8 mouse cellular contexts compared by ENCODE assay signal in genomic region chr2:32939418-32939817, GRCm38 (mm10). TPM values are rescaled to one million over a fixed set of nuclear protein-coding genes. Genes with fewer than 3 reads are reported as not detected.
A peak's percentile ranks its signal among the peaks of the same experiment; 100 is the strongest.
DNase-seq lines count a peak whose midpoint lies in the region; ATAC-seq and TF ChIP-seq lines count a peak whose summit lies in the region.

No protein-coding gene starts in this region.

- no peaks in the 10 kb centered on the region for H3K9me3 ChIP-seq in kidney, postnatal 0 days (replicated peaks; ENCODE audit: low read length)
- H3K9me3 ChIP-seq in kidney, embryonic 15.5 days (replicated peaks), result no peaks in the 10 kb centered on the region
- no peaks in the 10 kb centered on the region for H3K9me3 ChIP-seq in MEL (replicated peaks; ENCODE audit: insufficient read depth, low read length)
- H3K9me3 ChIP-seq in hindbrain, postnatal 0 days (ENCODE audit: low read length), result no peaks in the 10 kb centered on the region

- H3K9ac ChIP-seq in kidney, postnatal 0 days (ENCODE audit: low read depth, low read length), result no peak overlapping the region
- H3K9ac ChIP-seq in kidney, embryonic 15.5 days, result no peak overlapping the region
- no peak overlapping the region for H3K9ac ChIP-seq in MEL (ENCODE audit: control insufficient read depth, low read depth, low read length, poor library complexity, severe bottlenecking)
- no peak overlapping the region for H3K9ac ChIP-seq in hindbrain, postnatal 0 days (replicated peaks; ENCODE audit: low read length)

- H3K4me1 ChIP-seq in kidney, postnatal 0 days (replicated peaks; ENCODE audit: insufficient read depth, low read length), result no peaks in the 10 kb centered on the region
- H3K4me1 ChIP-seq in kidney, embryonic 15.5 days, result no peaks in the 10 kb centered on the region
- no peaks in the 10 kb centered on the region for H3K4me1 ChIP-seq in MEL (ENCODE audit: control insufficient read depth in 1 of 2, insufficient read depth in 2 of 2, low read length in 2 of 2)
- H3K4me1 ChIP-seq in hindbrain, postnatal 0 days (ENCODE audit: insufficient read depth, low read length), result no peaks in the 10 kb centered on the region

- 73% methylated on average over 5 of the region's 5 CpGs for WGBS in kidney, postnatal 0 days
- WGBS in kidney, embryonic 15.5 days, result 79% methylated on average over 5 of the region's 5 CpGs
- WGBS in hindbrain, postnatal 0 days, result 62% methylated on average over 5 of the region's 5 CpGs

- no peak overlapping the region for H3K4me3 ChIP-seq in kidney, postnatal 0 days (replicated peaks; ENCODE audit: low read depth, low read length)
- no peak overlapping the region for H3K4me3 ChIP-seq in kidney, embryonic 15.5 days (replicated peaks)
- no peak overlapping the region for H3K4me3 ChIP-seq in MEL (ENCODE audit: control insufficient read depth in 1 of 2, insufficient read depth in 1 of 2, low read depth in 2 of 2, low read length in 2 of 2)
- H3K4me3 ChIP-seq in hindbrain, postnatal 0 days (ENCODE audit: low read length), result no peak overlapping the region

- H3K79me2 ChIP-seq in MEL (ENCODE audit: control insufficient read depth, insufficient read depth, low read length, poor library complexity), result no peaks in the 10 kb centered on the region

- DNase-seq in CD4-positive, CD25-positive, alpha-beta regulatory T cell, adult 2 months (ENCODE audit: low read depth, low spot score), result peak; percentile 70
- DNase-seq in kidney, postnatal 0 days (ENCODE audit: low spot score), result peak; percentile 58
- DNase-seq in MEL (ENCODE audit: low read depth, low spot score), result peak; percentile 89
- DNase-seq in hindbrain, postnatal 0 days (ENCODE audit: low spot score), result peak; percentile 79
- peak; percentile 66 for DNase-seq in naive thymus-derived CD4-positive, alpha-beta T cell, adult 2 months (ENCODE audit: low read depth)

- TF ChIP-seq POLR2A in MEL (IDR thresholded peaks at IDR 0.05; ENCODE audit: control insufficient read depth in 1 of 2, insufficient read depth in 1 of 2, low read depth in 1 of 2, low read length in 2 of 2, poor library complexity in 1 of 2), result no peak

- H3K27me3 ChIP-seq in kidney, postnatal 0 days (ENCODE audit: insufficient read depth, low read length), result no peaks in the 10 kb centered on the region
- no peaks in the 10 kb centered on the region for H3K27me3 ChIP-seq in kidney, embryonic 15.5 days
- H3K27me3 ChIP-seq in MEL (ENCODE audit: control insufficient read depth in 1 of 2, insufficient read depth in 2 of 2, low read length in 2 of 2), result no peaks in the 10 kb centered on the region
- H3K27me3 ChIP-seq in hindbrain, postnatal 0 days (ENCODE audit: insufficient read depth, low read length), result no peaks in the 10 kb centered on the region

- TF ChIP-seq RAD21 in MEL (IDR thresholded peaks at IDR 0.05; ENCODE audit: low read depth, low read length), result peak; percentile 68

- no peak for ATAC-seq in CD4-positive, CD25-positive, alpha-beta regulatory T cell, adult 4 months
- ATAC-seq in kidney, postnatal 0 days (replicated peaks; ENCODE audit: low FRiP score, low read depth), result no peak
- no peak for ATAC-seq in kidney, embryonic 15.5 days (replicated peaks; ENCODE audit: low FRiP score)
- no peak for ATAC-seq in hindbrain, postnatal 0 days
- no peak for ATAC-seq in inflammation-experienced regulatory T-cells, adult 6 months

- no peak for TF ChIP-seq EP300 in MEL (IDR thresholded peaks at IDR 0.05; ENCODE audit: low read depth in 1 of 2, low read length in 2 of 2)

- peak; percentile 71 for TF ChIP-seq CTCF in kidney, postnatal 0 days (IDR thresholded peaks at IDR 0.05; ENCODE audit: low read depth)
- TF ChIP-seq CTCF in MEL (IDR thresholded peaks at IDR 0.05 in 2 of 3, conservative IDR thresholded peaks at IDR 0.05 in 1 of 3; ENCODE audit: control insufficient read depth in 1 of 3, insufficient read depth in 1 of 3, low read depth in 2 of 3, low read length in 3 of 3, poor library complexity in 1 of 3, severe bottlenecking in 1 of 3), result peak; percentile 35 to 73 (median 55); a peak in 5 of 6 replicates
- peak; percentile 72 for TF ChIP-seq CTCF in hindbrain, postnatal 0 days (IDR thresholded peaks at IDR 0.05; ENCODE audit: low read depth)

- no peak overlapping the region for H3K4me2 ChIP-seq in kidney, postnatal 0 days (ENCODE audit: low read length)
- no peak overlapping the region for H3K4me2 ChIP-seq in kidney, embryonic 15.5 days
- H3K4me2 ChIP-seq in hindbrain, postnatal 0 days (ENCODE audit: low read depth, low read length), result no peak overlapping the region

- peaks cover 18% of the 10 kb centered on the region for H3K36me3 ChIP-seq in kidney, postnatal 0 days (ENCODE audit: insufficient read depth, low read length)
- H3K36me3 ChIP-seq in kidney, embryonic 15.5 days, result peaks cover 71% of the 10 kb centered on the region
- H3K36me3 ChIP-seq in MEL (ENCODE audit: control insufficient read depth in 1 of 2, insufficient read depth in 2 of 2, low read length in 2 of 2), result peaks cover 0 to 1% of the 10 kb centered on the region in 2 experiments; a peak in 1 of 4 replicates
- peaks cover 38% of the 10 kb centered on the region for H3K36me3 ChIP-seq in hindbrain, postnatal 0 days (ENCODE audit: insufficient read depth, low read length)

- no peak overlapping the region for H3K27ac ChIP-seq in kidney, postnatal 0 days
- H3K27ac ChIP-seq in kidney, embryonic 15.5 days, result no peak overlapping the region
- H3K27ac ChIP-seq in MEL (ENCODE audit: control insufficient read depth, low read depth, low read length), result no peak overlapping the region
- no peak overlapping the region for H3K27ac ChIP-seq in hindbrain, postnatal 0 days

TF ChIP-seq in MEL, 35 proteins besides CTCF, POLR2A, EP300 and RAD21:
- no peak for TF ChIP-seq RCOR1 (IDR thresholded peaks at IDR 0.05; ENCODE audit: low read depth, low read length)
- TF ChIP-seq SMC3 (IDR thresholded peaks at IDR 0.05; ENCODE audit: low read depth, low read length), result peak; percentile 42
- no peak for TF ChIP-seq CHD1 (IDR thresholded peaks at IDR 0.05; ENCODE audit: low read depth, low read length)
- TF ChIP-seq MYC (IDR thresholded peaks at IDR 0.05; ENCODE audit: low read depth, low read length), result 0 out of 2 replicates have a peak, but pooled peaks have one; percentile 19
- no peak for TF ChIP-seq TCF12 (IDR thresholded peaks at IDR 0.05; ENCODE audit: low read depth, low read length)

RNA-seq across cellular contexts. Expression of gene Rpl12, which starts 21.9 kb away (rescaled TPM):
- polyA plus RNA-seq in CD4-positive, CD25-positive, alpha-beta regulatory T cell, adult 4 months (2017; shearing (Covaris generic)), result 100 to 1,000 TPM in 1 of 2 experiments, 10 to 100 TPM in 1; 43.5 to 613 TPM
- 173 and 195 TPM in 2 replicates for polyA plus RNA-seq in kidney, postnatal 0 days (2015; fragmentation: Nextera tagmentation; extraction: Ambion mirVana)
- polyA plus RNA-seq in kidney, embryonic 15.5 days (2015; fragmentation: Nextera tagmentation; extraction: Ambion mirVana), result 204 and 210 TPM in 2 replicates
- 1,806 and 1,842 TPM in 2 replicates for total RNA-seq in MEL (2012; rRNA removed)
- 100 to 1,000 TPM in 1 of 2 experiments, not detected in 1; 116 TPM for polyA plus RNA-seq in MEL (2012; ENCODE audit: insufficient read depth in 1 of 2, insufficient read length in 2 of 2, low read depth in 1 of 2, low replicate concordance in 2 of 2, missing spikeins in 1 of 2)
- 154 and 168 TPM in 2 replicates for total RNA-seq in hindbrain, postnatal 0 days (2014; rRNA removed)
- 92.2 and 101 TPM in 2 replicates for polyA plus RNA-seq in hindbrain, postnatal 0 days (2015; fragmentation: Nextera tagmentation; extraction: Ambion mirVana)
- polyA plus RNA-seq in inflammation-experienced regulatory T-cells, adult 6 months (2017; shearing (Covaris generic)), result 100 to 1,000 TPM in 1 of 3 experiments, 10 to 100 TPM in 2; 18.9 to 858 (median 48.2) TPM

RNA-seq across cellular contexts. Expression of gene Lrsam1, which starts 22.0 kb away (rescaled TPM):
- polyA plus RNA-seq in CD4-positive, CD25-positive, alpha-beta regulatory T cell, adult 4 months (2017; shearing (Covaris generic)), result 10 to 100 TPM in 1 of 2 experiments, 1 to 10 TPM in 1; 5.5 to 11.1 TPM
- polyA plus RNA-seq in kidney, postnatal 0 days (2015; fragmentation: Nextera tagmentation; extraction: Ambion mirVana), result 8.6 and 9.0 TPM in 2 replicates
- polyA plus RNA-seq in kidney, embryonic 15.5 days (2015; fragmentation: Nextera tagmentation; extraction: Ambion mirVana), result 11.2 and 12.2 TPM in 2 replicates
- 13.5 and 17.9 TPM in 2 replicates for total RNA-seq in MEL (2012; rRNA removed)
- 10 to 100 TPM in 1 of 2 experiments, not detected in 1; 14.2 TPM for polyA plus RNA-seq in MEL (2012; ENCODE audit: insufficient read depth in 1 of 2, insufficient read length in 2 of 2, low read depth in 1 of 2, low replicate concordance in 2 of 2, missing spikeins in 1 of 2)
- total RNA-seq in hindbrain, postnatal 0 days (2014; rRNA removed), result 37.9 and 50.0 TPM in 2 replicates
- 19.5 and 22.1 TPM in 2 replicates for polyA plus RNA-seq in hindbrain, postnatal 0 days (2015; fragmentation: Nextera tagmentation; extraction: Ambion mirVana)
- polyA plus RNA-seq in inflammation-experienced regulatory T-cells, adult 6 months (2017; shearing (Covaris generic)), result 1 to 10 TPM; 4.2 to 7.3 (median 7.3) TPM

RNA-seq across cellular contexts. Expression of gene Slc2a8, which starts 42.5 kb away (rescaled TPM):
- polyA plus RNA-seq in CD4-positive, CD25-positive, alpha-beta regulatory T cell, adult 4 months (2017; shearing (Covaris generic)), result 1 to 10 TPM; 1.7 to 3.3 TPM
- 36.8 and 37.1 TPM in 2 replicates for polyA plus RNA-seq in kidney, postnatal 0 days (2015; fragmentation: Nextera tagmentation; extraction: Ambion mirVana)
- polyA plus RNA-seq in kidney, embryonic 15.5 days (2015; fragmentation: Nextera tagmentation; extraction: Ambion mirVana), result 28.9 and 30.6 TPM in 2 replicates
- 7.4 and 7.8 TPM in 2 replicates for total RNA-seq in MEL (2012; rRNA removed)
- 10 to 100 TPM in 1 of 2 experiments, not detected in 1; 16.0 TPM for polyA plus RNA-seq in MEL (2012; ENCODE audit: insufficient read depth in 1 of 2, insufficient read length in 2 of 2, low read depth in 1 of 2, low replicate concordance in 2 of 2, missing spikeins in 1 of 2)
- 38.2 and 41.2 TPM in 2 replicates for total RNA-seq in hindbrain, postnatal 0 days (2014; rRNA removed)
- 32.6 and 33.4 TPM in 2 replicates for polyA plus RNA-seq in hindbrain, postnatal 0 days (2015; fragmentation: Nextera tagmentation; extraction: Ambion mirVana)
- 1 to 10 TPM; 2.0 to 5.0 (median 2.5) TPM for polyA plus RNA-seq in inflammation-experienced regulatory T-cells, adult 6 months (2017; shearing (Covaris generic))
